Mouse (Mus musculus) bone marrow macrophage, adult 2 months (primary cell): ENCODE measurements around the gene Slc9a1. TPM values are rescaled to one million over a fixed set of nuclear protein-coding genes. Genes with fewer than 3 reads are reported as not detected.

Experiments used
- H3K27ac ChIP-seq: 2 replicates; pipeline ENCODE4 v1.5.1; 2012; ENCODE audit warnings: low read depth, low read length; ENCODE audit not compliant: insufficient read depth
- H3K4me1 ChIP-seq: 2 replicates; pipeline ENCODE4 v1.6.1; 2012; ENCODE audit warnings: low read length; ENCODE audit not compliant: control insufficient read depth, insufficient read depth
- H3K4me3 ChIP-seq: 2 replicates; pipeline ENCODE4 v1.5.1; 2012; ENCODE audit warnings: mild to moderate bottlenecking, low read length, moderate library complexity; ENCODE audit not compliant: insufficient read depth
- CTCF ChIP-seq: IDR thresholded peaks from 2 replicates; pipeline ENCODE4 v1.5.1; 2012; ENCODE audit warnings: low read depth, mild to moderate bottlenecking, low read length, moderate library complexity
- POLR2A ChIP-seq: IDR thresholded peaks from 2 replicates; pipeline ENCODE4 v1.6.1; 2012; ENCODE audit warnings: mild to moderate bottlenecking, low read depth, low read length, borderline replicate concordance
- polyA plus RNA-seq: library from polyadenylated mRNA; stranded (reverse); fragments of >200 nt; gene quantifications from 2 replicates; pipeline ENCODE4 v1.2.4, GENCODE M21; 2012; ENCODE audit not compliant: missing spikeins, insufficient read depth, insufficient read length

Gene Slc9a1
- polyA plus RNA-seq, 1 experiment = 31.6 TPM

GRCm38 (mm10) chr4:133448708-133449388 is 79.3 kb downstream of the Slc9a1 start:
- Histone ChIP-seq H3K27ac (no peak overlapping the region), H3K4me3 (no peak overlapping the region), H3K4me1 (peaks cover 8% of the 10 kb centered on the region)
- TF ChIP-seq CTCF (no peak), POLR2A (no peak)

- Histone ChIP-seq H3K27ac (no peak overlapping the region), H3K4me1 (peaks cover 8% of the 10 kb centered on the region), H3K4me3 (no peak overlapping the region)
- no peak for TF ChIP-seq POLR2A
- peak; percentile 95 for TF ChIP-seq CTCF
These were observed 80.2 kb downstream of the Slc9a1 start for GRCm38 (mm10) chr4:133449726-133450125.

GRCm38 (mm10) chr4:133451536-133451935 is 82.0 kb downstream of the Slc9a1 start:
- H3K27ac ChIP-seq = no peak overlapping the region
- H3K4me1 ChIP-seq = peaks cover 8% of the 10 kb centered on the region
- TF ChIP-seq POLR2A (no peak), CTCF (peak; percentile 80)
- H3K4me3 ChIP-seq = no peak overlapping the region

GRCm38 (mm10) chr4:133452433-133452832 is 82.9 kb downstream of the Slc9a1 start:
- no peak overlapping the region for H3K27ac ChIP-seq
- H3K4me3 ChIP-seq = no peak overlapping the region
- TF ChIP-seq CTCF (no peak), POLR2A (no peak)
- H3K4me1 ChIP-seq = peaks cover 8% of the 10 kb centered on the region

- TF ChIP-seq POLR2A (no peak), CTCF (0 out of 2 replicates have a peak, but pooled peaks have one; percentile 10)
- Histone ChIP-seq H3K4me1 (peaks cover 23% of the 10 kb centered on the region), H3K4me3 (no peak overlapping the region), H3K27ac (no peak overlapping the region)
These were observed 88.5 kb downstream of the Slc9a1 start for GRCm38 (mm10) chr4:133458044-133458443.

- no peak for TF ChIP-seq POLR2A
- no peak for TF ChIP-seq CTCF
- peaks cover 31% of the 10 kb centered on the region for H3K4me1 ChIP-seq
- H3K27ac ChIP-seq = no peak overlapping the region
- no peak overlapping the region for H3K4me3 ChIP-seq
These were observed 90.5 kb downstream of the Slc9a1 start for GRCm38 (mm10) chr4:133460006-133460405.

- TF ChIP-seq POLR2A = no peak
- TF ChIP-seq CTCF = no peak
These were observed 91.4 kb downstream of the Slc9a1 start for GRCm38 (mm10) chr4:133460796-133461325.

DNA sequence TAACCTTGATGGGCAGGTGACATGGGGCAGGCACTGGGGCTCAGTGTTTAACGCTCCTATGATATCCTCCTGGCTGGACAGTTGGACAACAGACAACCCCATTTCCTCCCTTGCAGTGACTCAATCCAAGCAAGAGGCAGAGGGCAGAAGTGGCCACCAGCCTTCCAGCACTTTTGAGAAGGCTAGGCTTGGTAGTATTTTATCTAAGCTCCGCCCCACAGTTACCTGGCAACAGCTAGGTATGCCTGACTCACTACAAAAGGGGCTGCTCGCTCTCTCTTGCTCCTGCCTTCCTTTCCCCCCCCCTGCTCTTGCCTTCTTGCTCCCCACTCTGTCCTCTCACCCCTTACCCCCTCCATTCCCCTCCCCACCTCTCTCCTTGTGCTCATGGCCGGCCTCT is 91.9 kb downstream of the Slc9a1 start:
- no peak overlapping the region for H3K4me3 ChIP-seq

More at GRCm38 (mm10) chr4:133460796-133461325, 91.4 kb downstream of the Slc9a1 start:
- Histone ChIP-seq H3K4me3 (no peak overlapping the region), H3K4me1 (peaks cover 38% of the 10 kb centered on the region), H3K27ac (no peak overlapping the region)

GRCm38 (mm10) chr4:133463184-133463583 is 93.7 kb downstream of the Slc9a1 start:
- Histone ChIP-seq H3K4me3 (no peak overlapping the region), H3K4me1 (peaks cover 36% of the 10 kb centered on the region), H3K27ac (no peak overlapping the region)
- TF ChIP-seq CTCF (no peak), POLR2A (no peak)

More for the DNA sequence above, 91.9 kb downstream of the Slc9a1 start:
- Histone ChIP-seq H3K4me1 (peaks cover 38% of the 10 kb centered on the region), H3K27ac (no peak overlapping the region)
- TF ChIP-seq CTCF = no peak
- TF ChIP-seq POLR2A = no peak

- TF ChIP-seq CTCF (no peak), POLR2A (no peak)
- Histone ChIP-seq H3K4me1 (peaks cover 18% of the 10 kb centered on the region), H3K4me3 (peak overlapping the region; percentile 48), H3K27ac (no peak overlapping the region)
These were observed 98.6 kb downstream of the Slc9a1 start for GRCm38 (mm10) chr4:133468080-133468479.
